Mouse (Mus musculus) E14TG2a.4 (cell line): Measurements from ENCODE around the gene Spop.

Experiments
- CTCF ChIP-seq: conservative IDR thresholded peaks from 2 replicates; pipeline ENCODE4 v1.5.1; 2014; ENCODE audit warnings: low read length
- NANOG ChIP-seq: IDR thresholded peaks from 2 replicates; pipeline ENCODE4 v1.6.1; 2014; ENCODE audit warnings: borderline replicate concordance, low read length, mixed read lengths
- POU5F1 ChIP-seq: IDR thresholded peaks from 2 replicates; pipeline ENCODE4 v1.6.1; 2014; ENCODE audit warnings: low read length, borderline replicate concordance

DNA sequence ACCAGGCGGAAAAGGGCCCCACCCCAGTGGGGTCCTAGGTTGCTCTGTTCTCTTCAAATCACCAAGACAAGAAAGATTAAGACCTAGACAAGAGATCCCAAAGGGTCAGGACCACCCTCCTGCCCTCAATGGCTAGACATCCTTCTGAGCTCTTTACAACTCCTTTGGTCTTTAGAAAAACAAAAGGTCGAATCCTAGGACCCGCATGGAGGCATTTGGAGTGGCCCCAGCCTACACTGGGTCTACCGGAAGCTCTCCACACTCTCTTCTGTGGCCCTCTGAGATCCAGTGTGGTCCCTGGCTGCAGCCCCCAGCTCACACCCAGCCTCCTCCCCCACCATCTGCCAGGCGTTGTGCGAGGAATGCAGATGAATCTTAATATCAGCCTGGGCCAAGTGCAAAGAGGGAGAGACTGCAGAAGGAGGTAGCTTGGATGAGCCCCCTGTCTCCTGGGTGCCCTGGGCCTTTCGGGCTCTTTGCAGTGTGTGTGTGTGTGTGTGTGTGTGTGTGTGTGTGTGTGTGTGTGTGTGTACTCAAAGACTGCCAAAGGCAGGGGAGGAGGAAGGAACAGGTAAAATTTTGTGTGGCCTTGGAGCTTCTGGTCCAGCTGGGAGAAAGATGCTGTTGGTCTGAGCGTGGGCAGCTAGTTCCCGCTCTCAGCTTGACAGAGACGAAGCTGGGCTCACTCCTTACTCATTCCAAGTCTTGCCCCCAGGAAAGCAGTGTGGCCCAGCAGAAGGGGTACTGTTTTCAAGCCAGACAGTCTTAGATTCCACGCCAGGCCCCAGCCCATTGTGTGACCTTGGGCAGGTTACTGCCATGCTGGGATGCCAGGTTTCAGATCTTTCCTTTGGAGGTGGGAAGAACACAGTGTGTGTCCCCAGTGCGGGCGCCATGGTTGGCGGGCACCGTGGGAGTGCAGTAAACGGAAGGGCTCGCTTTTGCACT is 101.8 kb downstream of the Spop start:
- TF ChIP-seq CTCF = no peak
- TF ChIP-seq NANOG = no peak
- no peak for TF ChIP-seq POU5F1
